Mouse (Mus musculus) ZHBTc4 (cell line): ENCODE data around the gene Uimc1.

Source experiments
- DNase-seq: peaks from one replicate; pipeline ENCODE4 v3.0.0-alpha.2; 2011; ENCODE audit warnings: low read depth, low spot score

Uimc1 gene

GRCm38 (mm10) chr13:55047706-55048105 is 52.4 kb downstream of the Uimc1 start:
- DNase-seq, result no peak

- no peak for DNase-seq
These were observed 60.1 kb downstream of the Uimc1 start for GRCm38 (mm10) chr13:55040016-55040415.

- no peak for DNase-seq
These were observed 75.9 kb downstream of the Uimc1 start for GRCm38 (mm10) chr13:55024215-55024614.

- DNase-seq, result no peak
These were observed 77.4 kb downstream of the Uimc1 start for GRCm38 (mm10) chr13:55022715-55023114.

- DNase-seq, result peak; percentile 71
These were observed 77.8 kb downstream of the Uimc1 start for GRCm38 (mm10) chr13:55022256-55022655.

GRCm38 (mm10) chr13:55021194-55021779 is 78.8 kb downstream of the Uimc1 start, which contains the start of gene Hk3:
Gene Hk3 (minus strand): TSS chr13:55021385.
- no peak for DNase-seq

GRCm38 (mm10) chr13:55020051-55020450 is 80.0 kb downstream of the Uimc1 start:
- DNase-seq, result no peak

- DNase-seq, result no peak
These were observed 80.9 kb downstream of the Uimc1 start for GRCm38 (mm10) chr13:55019181-55019580.

- no peak for DNase-seq
These were observed 81.4 kb downstream of the Uimc1 start for GRCm38 (mm10) chr13:55018700-55019099.

GRCm38 (mm10) chr13:55017898-55018599 is 82.1 kb downstream of the Uimc1 start:
- DNase-seq, result no peak

GRCm38 (mm10) chr13:55017154-55017897 is 82.8 kb downstream of the Uimc1 start:
- no peak for DNase-seq

GRCm38 (mm10) chr13:55014451-55014850 is 85.6 kb downstream of the Uimc1 start:
- no peak for DNase-seq

- DNase-seq, result no peak
These were observed 86.3 kb downstream of the Uimc1 start for GRCm38 (mm10) chr13:55013702-55014344.

- peak; percentile 71 for DNase-seq
These were observed 88.1 kb downstream of the Uimc1 start for GRCm38 (mm10) chr13:55011981-55012478.

GRCm38 (mm10) chr13:55011103-55011502 is 89.0 kb downstream of the Uimc1 start:
- no peak for DNase-seq

GRCm38 (mm10) chr13:55008589-55008988 is 91.5 kb downstream of the Uimc1 start:
- no peak for DNase-seq

- no peak for DNase-seq
These were observed 93.7 kb downstream of the Uimc1 start for GRCm38 (mm10) chr13:55006415-55006742.

GRCm38 (mm10) chr13:55005691-55006414 is 94.2 kb downstream of the Uimc1 start:
- DNase-seq, result no peak

GRCm38 (mm10) chr13:55004646-55005045 is 95.5 kb downstream of the Uimc1 start:
- no peak for DNase-seq

GRCm38 (mm10) chr13:55002090-55002489 is 98.0 kb downstream of the Uimc1 start:
- DNase-seq, result no peak

- DNase-seq, result no peak
These were observed 99.7 kb downstream of the Uimc1 start for GRCm38 (mm10) chr13:55000433-55000832.
